Mouse (Mus musculus) forebrain, postnatal 0 days (tissue): Measurements from ENCODE around the gene Fam204a. TPM values are rescaled to one million over a fixed set of nuclear protein-coding genes. Genes with fewer than 3 reads are reported as not detected.

ENCODE experiments used
- ATAC-seq: fragments of 200-750 bp; cut with Nextera tagmentation; 2 replicates; pipeline ENCODE4 v1.8.0; 2017; ENCODE audit warnings: mild to moderate bottlenecking, moderate library complexity
- DNase-seq: peaks from one replicate; pipeline ENCODE4 v3.0.0-alpha.2; 2015
- H3K27ac ChIP-seq: fragments of 300-500 bp; sonication (generic); 2 replicates; pipeline ENCODE4 v1.5.1; 2014; ENCODE audit warnings: low read depth, mild to moderate bottlenecking, antibody characterized with exemption, low read length, moderate library complexity, mixed read lengths
- H3K27me3 ChIP-seq: fragments of 300-500 bp; sonication (generic); 2 replicates; pipeline ENCODE4 v1.6.1; 2014; ENCODE audit warnings: mild to moderate bottlenecking, low read length, mixed read lengths; ENCODE audit not compliant: insufficient read depth
- H3K36me3 ChIP-seq: fragments of 300-500 bp; sonication (generic); 2 replicates; pipeline ENCODE4 v1.6.1; 2014; ENCODE audit warnings: mild to moderate bottlenecking, moderate library complexity; ENCODE audit not compliant: insufficient read depth
- H3K4me1 ChIP-seq: fragments of 300-500 bp; sonication (generic); 2 replicates; pipeline ENCODE4 v1.6.1; 2014; ENCODE audit warnings: antibody characterized with exemption; ENCODE audit not compliant: insufficient read depth
- H3K4me2 ChIP-seq: fragments of 300-500 bp; sonication (generic); 2 replicates; pipeline ENCODE4 v1.6.1; 2014; ENCODE audit warnings: low read depth, mild to moderate bottlenecking, moderate library complexity
- H3K4me3 ChIP-seq: fragments of 300-500 bp; sonication (generic); 2 replicates; pipeline ENCODE4 v1.5.1; 2014; ENCODE audit warnings: low read depth, low read length, mixed read lengths
- H3K9ac ChIP-seq: fragments of 300-500 bp; sonication (generic); 2 replicates; pipeline ENCODE4 v1.6.1; 2014; ENCODE audit warnings: mild to moderate bottlenecking
- H3K9me3 ChIP-seq: fragments of 300-500 bp; sonication (generic); 2 replicates; pipeline ENCODE4 v1.6.1; 2016; ENCODE audit warnings: low read length
- CTCF ChIP-seq: sonication (generic); IDR thresholded peaks from 2 replicates; pipeline ENCODE4 v1.5.1; 2016; ENCODE audit warnings: antibody characterized with exemption, control low read depth, low read depth
- WGBS: fragments of 180-500 bp; shearing (Covaris S2); extraction: QIAGEN DNeasy Blood & Tissue Kit; methylation state at CpG from one replicate; pipeline ENCODE4 v1.1.7; 2014; 5-methylcytosine and 5-hydroxymethylcytosine counted together
- polyA plus RNA-seq: library from polyadenylated mRNA; unstranded; fragments of >200 nt; fragmentation: Nextera tagmentation; extraction: Ambion mirVana; gene quantifications from 2 replicates; pipeline ENCODE4 v1.2.1, GENCODE M21; 2015
- total RNA-seq: library from RNA; depleted of rRNA; stranded (reverse); fragments of >200 nt; gene quantifications from 2 replicates; pipeline ENCODE4 v1.2.3, GENCODE M21; 2014; rRNA removed

Gene Fam204a
- total and polyA plus RNA-seq, 2 experiments from 2014 or later, result 57.4 to 74.4 TPM

DNA sequence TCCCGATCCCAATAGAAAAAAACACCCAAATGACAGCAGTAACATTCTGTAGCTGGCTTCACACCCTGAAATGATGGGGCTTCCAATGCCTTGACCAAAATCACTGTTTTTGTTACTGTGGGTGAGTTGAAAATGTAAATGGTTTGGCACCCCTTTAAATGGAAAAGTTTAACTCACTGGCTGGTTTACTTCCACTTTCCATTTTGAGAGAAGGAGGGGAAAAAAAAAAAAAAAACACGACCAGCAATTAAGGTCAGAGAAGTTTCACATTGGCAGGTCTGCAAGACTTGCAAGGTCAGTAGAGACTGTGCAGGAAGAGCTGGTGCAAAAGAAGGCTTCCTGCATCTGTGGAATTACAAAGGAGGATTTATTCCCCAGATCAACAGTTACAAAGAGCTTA is 61.1 kb downstream of the Fam204a start:
- Histone ChIP-seq H3K36me3 (no peaks in the 10 kb centered on the region), H3K4me1 (peaks cover 3% of the 10 kb centered on the region; the same call in 1 of the 2 replicates), H3K27me3 (0 out of 2 replicates have a peak, but pooled peaks cover 8% of the 10 kb centered on the region), H3K4me3 (no peak overlapping the region), H3K9ac (no peak overlapping the region), H3K9me3 (no peaks in the 10 kb centered on the region), H3K27ac (no peak overlapping the region), H3K4me2 (no peak overlapping the region)
- ATAC-seq, result no peak
- 35% methylated on average over 2 of the region's 2 CpGs for WGBS
- no peak for TF ChIP-seq CTCF
- no peak for DNase-seq

DNA sequence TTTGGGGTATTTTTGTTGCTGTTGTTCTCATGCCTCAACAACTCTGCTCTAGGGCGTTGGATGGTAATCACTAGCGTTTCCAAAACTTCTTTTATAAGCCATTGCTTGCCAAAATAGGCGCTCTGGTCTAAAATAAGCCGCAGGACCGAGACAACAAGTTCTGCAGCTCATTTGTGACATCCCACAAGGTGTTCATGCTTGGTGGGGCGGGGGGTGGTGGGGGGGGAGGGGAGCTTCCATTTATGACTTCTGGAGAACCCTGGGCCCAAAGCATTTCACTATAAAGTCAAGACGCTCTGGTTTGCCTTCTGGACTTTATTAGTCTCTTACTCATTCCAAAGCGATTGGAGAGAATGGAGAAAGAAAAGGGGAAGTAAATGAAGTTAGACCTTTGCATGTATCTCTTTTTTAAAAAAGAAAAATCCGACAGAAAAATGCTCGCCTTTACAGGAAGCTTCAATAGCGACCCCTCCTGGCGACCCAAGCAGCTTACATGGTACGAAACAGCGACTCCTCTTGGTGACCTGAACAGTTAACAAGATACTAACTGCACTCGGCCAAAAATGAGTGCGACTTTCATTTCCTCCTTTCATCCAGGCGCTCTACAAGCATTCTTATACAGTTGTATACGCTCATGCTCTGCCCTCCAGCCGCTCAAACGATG is 65.8 kb downstream of the Fam204a start:
- peaks cover 11% of the 10 kb centered on the region; the same call in 1 of the 2 replicates for H3K27me3 ChIP-seq
- no peak overlapping the region for H3K4me2 ChIP-seq
- DNase-seq (peak; percentile 53), ATAC-seq (no peak)
- no peaks in the 10 kb centered on the region for H3K9me3 ChIP-seq
- no peak overlapping the region for H3K4me3 ChIP-seq
- peak; percentile 78 for TF ChIP-seq CTCF
- H3K27ac ChIP-seq, result no peak overlapping the region
- H3K4me1 ChIP-seq, result peaks cover 4% of the 10 kb centered on the region; the same call in 1 of the 2 replicates
- H3K9ac ChIP-seq, result no peak overlapping the region
- 8% methylated on average over 20 of the region's 20 CpGs for WGBS
- no peaks in the 10 kb centered on the region for H3K36me3 ChIP-seq

- WGBS, result 9% methylated on average over 6 of the region's 6 CpGs
- Histone ChIP-seq H3K9ac (no peak overlapping the region), H3K4me3 (no peak overlapping the region), H3K9me3 (no peaks in the 10 kb centered on the region), H3K27ac (no peak overlapping the region), H3K36me3 (no peaks in the 10 kb centered on the region), H3K27me3 (peaks cover 4% of the 10 kb centered on the region; the same call in 1 of the 2 replicates), H3K4me2 (no peak overlapping the region), H3K4me1 (peaks cover 4% of the 10 kb centered on the region; the same call in 1 of the 2 replicates)
- TF ChIP-seq CTCF, result no peak
- no peak for ATAC-seq
- DNase-seq, result no peak
Measured at GRCm38 (mm10) chr19:60159827-60160226, 66.7 kb downstream of the Fam204a start.

- 87% methylated on average over 5 of the region's 5 CpGs for WGBS
- Histone ChIP-seq H3K4me2 (no peak overlapping the region), H3K36me3 (no peaks in the 10 kb centered on the region), H3K9me3 (no peaks in the 10 kb centered on the region), H3K4me1 (no peaks in the 10 kb centered on the region), H3K4me3 (no peak overlapping the region), H3K9ac (no peak overlapping the region), H3K27ac (no peak overlapping the region), H3K27me3 (peaks cover 4% of the 10 kb centered on the region; the same call in 1 of the 2 replicates)
- no peak for TF ChIP-seq CTCF
- DNase-seq, result no peak
- no peak for ATAC-seq
Measured at GRCm38 (mm10) chr19:60155266-60155665, 71.2 kb downstream of the Fam204a start.

- no peak for DNase-seq
- peaks cover 14% of the 10 kb centered on the region for H3K27me3 ChIP-seq
- WGBS, result 90% methylated on average over 1 of the region's 1 CpGs
- no peaks in the 10 kb centered on the region for H3K36me3 ChIP-seq
- H3K9me3 ChIP-seq, result no peaks in the 10 kb centered on the region
- no peak for TF ChIP-seq CTCF
- no peak overlapping the region for H3K4me2 ChIP-seq
- ATAC-seq, result no peak
- no peaks in the 10 kb centered on the region for H3K4me1 ChIP-seq
- H3K9ac ChIP-seq, result no peak overlapping the region
- H3K27ac ChIP-seq, result no peak overlapping the region
- H3K4me3 ChIP-seq, result no peak overlapping the region
Measured at GRCm38 (mm10) chr19:60153096-60153495, 73.4 kb downstream of the Fam204a start.

GRCm38 (mm10) chr19:60150056-60150455 is 76.4 kb downstream of the Fam204a start:
- Histone ChIP-seq H3K4me1 (no peaks in the 10 kb centered on the region), H3K4me3 (no peak overlapping the region), H3K36me3 (no peaks in the 10 kb centered on the region), H3K27ac (no peak overlapping the region), H3K9ac (no peak overlapping the region), H3K9me3 (no peaks in the 10 kb centered on the region), H3K4me2 (no peak overlapping the region), H3K27me3 (peaks cover 36% of the 10 kb centered on the region)
- no peak for TF ChIP-seq CTCF
- ATAC-seq, result no peak
- DNase-seq, result no peak
- 83% methylated on average over 3 of the region's 3 CpGs for WGBS

DNA sequence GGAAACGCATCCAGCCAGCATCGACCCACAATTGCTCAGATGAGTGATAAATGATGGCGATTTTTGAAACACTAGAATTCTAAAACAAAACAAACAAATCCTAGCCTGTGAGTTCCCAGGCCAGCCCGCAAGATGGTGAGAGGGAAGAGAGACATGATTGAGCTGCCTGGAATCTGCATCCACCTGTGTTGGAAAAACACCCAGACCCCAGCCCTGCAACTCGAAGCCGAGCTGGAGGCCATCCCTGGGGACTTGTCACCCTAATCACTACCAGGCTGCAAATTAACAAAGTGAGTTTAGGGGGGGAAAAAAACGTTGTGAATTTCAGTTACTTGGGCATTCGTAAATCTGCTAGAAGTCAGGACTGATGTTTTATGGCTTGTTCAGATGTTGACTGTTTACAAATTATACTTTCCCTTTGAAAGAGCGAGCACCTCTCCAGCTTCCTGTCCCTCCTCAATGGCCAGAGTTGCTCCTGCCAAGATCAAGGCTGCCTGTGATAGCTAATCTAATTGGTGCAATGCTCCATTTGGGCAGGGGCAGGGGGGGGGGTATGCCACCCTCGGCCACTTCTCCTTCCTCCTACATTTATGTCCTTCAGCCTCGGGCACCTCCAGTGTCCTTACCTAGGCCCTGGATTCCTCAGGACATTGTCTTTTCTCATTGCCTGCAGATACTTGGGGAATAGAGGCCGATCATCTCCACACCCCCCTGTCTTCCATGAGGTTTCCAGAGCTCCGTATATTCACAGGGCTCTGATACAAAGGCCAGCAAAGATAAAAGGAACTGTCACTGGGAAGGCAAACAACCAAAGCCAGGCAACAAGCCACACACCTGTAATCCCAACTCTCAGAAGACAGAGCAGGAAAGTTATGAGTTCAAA is 77.2 kb downstream of the Fam204a start:
- H3K4me3 ChIP-seq, result no peak overlapping the region
- DNase-seq (no peak), ATAC-seq (no peak)
- peaks cover 42% of the 10 kb centered on the region for H3K27me3 ChIP-seq
- H3K36me3 ChIP-seq, result no peaks in the 10 kb centered on the region
- no peak overlapping the region for H3K9ac ChIP-seq
- H3K4me2 ChIP-seq, result no peak overlapping the region
- no peaks in the 10 kb centered on the region for H3K4me1 ChIP-seq
- no peak for TF ChIP-seq CTCF
- 19% methylated on average over 13 of the region's 13 CpGs for WGBS
- no peaks in the 10 kb centered on the region for H3K9me3 ChIP-seq
- H3K27ac ChIP-seq, result no peak overlapping the region

Other genes starting within 250 kb of the Fam204a start
- 1.2 and 1.7 TPM in 2 replicates for gene Prlhr, start 241.6 kb upstream of the Fam204a start, total RNA-seq
- 0.10 TPM in 1 of 2 replicates, not detected in the other for gene Prlhr, start 241.6 kb upstream of the Fam204a start, polyA plus RNA-seq